Mouse (Mus musculus) megakaryocyte, embryonic 14.5 days (primary cell): ENCODE measurements around the gene Dmp1.

Source experiments
- FLI1 ChIP-seq: IDR thresholded peaks from 2 replicates; pipeline ENCODE4 v1.6.1; 2012; ENCODE audit warnings: low read length, inconsistent platforms, mixed read lengths
- GATA1 ChIP-seq: IDR thresholded peaks from 3 replicates; pipeline ENCODE4 v1.6.1; 2012; ENCODE audit warnings: mixed read lengths, low read length, inconsistent platforms, borderline replicate concordance

GRCm38 (mm10) chr5:104195086-104195485, 7.3 kb upstream of the Dmp1 start:
- TF ChIP-seq FLI1 (no peak), GATA1 (no peak)
